Mouse (Mus musculus) adrenal gland, adult 8-10 months (tissue): ENCODE results near the gene Cbx1. TPM values are rescaled to one million over a fixed set of nuclear protein-coding genes. Genes with fewer than 3 reads are reported as not detected.

Source experiments
- DNase-seq: peaks from one replicate; pipeline ENCODE4 v3.0.0; 2022
- total RNA-seq, 4 experiments: library from RNA; stranded (reverse); gene quantifications; 2 replicates each; pipeline ENCODE4 v1.2.4; 2022

Cbx1 gene
- 10 to 100 TPM; 63.6 to 80.2 (median 78.0) TPM for total RNA-seq

- DNase-seq = peak; percentile 89
Measured at GRCm38 (mm10) chr11:96788871-96789795, at the start of gene Cbx1. Gene Cbx1, plus strand, starts transcription at chr11:96789127.

GRCm38 (mm10) chr11:96740796-96741195 lies 48.1 kb upstream of the Cbx1 start:
- no peak for DNase-seq

GRCm38 (mm10) chr11:96741995-96742394 lies 46.9 kb upstream of the Cbx1 start:
- DNase-seq = no peak

GRCm38 (mm10) chr11:96743000-96743399 lies 45.9 kb upstream of the Cbx1 start:
- no peak for DNase-seq

- no peak for DNase-seq
Measured at GRCm38 (mm10) chr11:96743891-96744290, 45.0 kb upstream of the Cbx1 start.

- no peak for DNase-seq
Measured at GRCm38 (mm10) chr11:96746648-96747047, 42.3 kb upstream of the Cbx1 start.

GRCm38 (mm10) chr11:96747555-96747954 lies 41.4 kb upstream of the Cbx1 start:
- no peak for DNase-seq

- DNase-seq = no peak
Measured at GRCm38 (mm10) chr11:96755298-96755697, 33.6 kb upstream of the Cbx1 start.

- DNase-seq = no peak
Measured at GRCm38 (mm10) chr11:96757421-96757820, 31.5 kb upstream of the Cbx1 start.

- no peak for DNase-seq
Measured at GRCm38 (mm10) chr11:96758402-96758801, 30.5 kb upstream of the Cbx1 start.

GRCm38 (mm10) chr11:96760042-96760441 lies 28.9 kb upstream of the Cbx1 start:
- DNase-seq = no peak

GRCm38 (mm10) chr11:96761984-96762383 lies 26.9 kb upstream of the Cbx1 start:
- no peak for DNase-seq

GRCm38 (mm10) chr11:96762742-96763470 lies 26.0 kb upstream of the Cbx1 start:
- no peak for DNase-seq

GRCm38 (mm10) chr11:96764511-96765350 lies 24.2 kb upstream of the Cbx1 start:
- DNase-seq = no peak

- no peak for DNase-seq
Measured at GRCm38 (mm10) chr11:96765645-96766044, 23.3 kb upstream of the Cbx1 start.

GRCm38 (mm10) chr11:96766555-96766954 lies 22.4 kb upstream of the Cbx1 start:
- DNase-seq = no peak

- DNase-seq = no peak
Measured at GRCm38 (mm10) chr11:96767096-96767495, 21.8 kb upstream of the Cbx1 start.

GRCm38 (mm10) chr11:96768240-96768639 lies 20.7 kb upstream of the Cbx1 start:
- DNase-seq = no peak

GRCm38 (mm10) chr11:96771274-96771975 lies 17.5 kb upstream of the Cbx1 start:
- no peak for DNase-seq

- DNase-seq = no peak
Measured at GRCm38 (mm10) chr11:96772413-96772812, 16.5 kb upstream of the Cbx1 start.

GRCm38 (mm10) chr11:96774536-96774935 lies 14.4 kb upstream of the Cbx1 start:
- DNase-seq = no peak

GRCm38 (mm10) chr11:96775063-96775462 lies 13.9 kb upstream of the Cbx1 start:
- DNase-seq = no peak
